Mouse (Mus musculus): Measurements from ENCODE around the gene 6030498E09Rik. TPM values are rescaled to one million over a fixed set of nuclear protein-coding genes. Genes with fewer than 3 reads are reported as not detected.

6030498E09Rik gene
- polyA plus RNA-seq (2015; fragmentation: Nextera tagmentation; extraction: Ambion mirVana), result not detected in 2 replicates

DNA sequence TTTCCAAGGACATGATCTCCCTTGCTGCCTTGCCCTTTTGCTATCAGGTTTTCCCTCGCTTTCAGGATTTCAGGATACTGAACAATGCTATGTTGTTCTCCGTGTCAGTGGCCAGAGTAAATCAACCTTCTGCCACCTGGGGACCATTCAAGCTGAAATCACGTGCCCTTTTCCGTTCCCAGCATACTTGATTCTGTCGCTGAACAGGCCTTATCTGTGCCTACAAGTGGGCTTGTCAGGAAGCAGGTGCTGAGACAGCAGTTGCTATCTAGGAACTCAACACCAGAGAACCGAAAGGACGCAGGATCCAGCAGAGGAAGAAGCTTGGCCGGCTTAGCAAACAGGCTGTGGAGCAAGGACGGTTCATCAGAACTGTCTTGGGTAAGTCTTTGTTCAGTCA lies at the start of gene 6030498E09Rik:
6030498E09Rik (plus strand) TSS at position 194 of the 400 bp plus-strand sequence.
- no peak within 1 kb of the TSS for H3K4me3 ChIP-seq (ENCODE audit: low read length)
- H3K36me3 ChIP-seq (ENCODE audit: control insufficient read depth, insufficient read depth, low read length), result no peaks in the 10 kb centered on the region
- WGBS, result 71% methylated on average over 9 of the region's 9 CpGs
- no peak within 1 kb of the TSS for H3K27ac ChIP-seq (ENCODE audit: low read depth, low read length)
- no peaks in the 10 kb centered on the region for H3K9me3 ChIP-seq (ENCODE audit: control insufficient read depth, low read length)
- no peak within 1 kb of the TSS for H3K4me2 ChIP-seq (ENCODE audit: low read length)
- H3K4me1 ChIP-seq (ENCODE audit: control insufficient read depth, insufficient read depth, low read depth, low read length), result no peaks in the 10 kb centered on the region
- no peak for ATAC-seq
- no peak within 1 kb of the TSS for H3K9ac ChIP-seq (ENCODE audit: low read depth, low read length)
- no peaks in the 10 kb centered on the region for H3K27me3 ChIP-seq (replicated peaks; ENCODE audit: control insufficient read depth, insufficient read depth, low read length)

DNA sequence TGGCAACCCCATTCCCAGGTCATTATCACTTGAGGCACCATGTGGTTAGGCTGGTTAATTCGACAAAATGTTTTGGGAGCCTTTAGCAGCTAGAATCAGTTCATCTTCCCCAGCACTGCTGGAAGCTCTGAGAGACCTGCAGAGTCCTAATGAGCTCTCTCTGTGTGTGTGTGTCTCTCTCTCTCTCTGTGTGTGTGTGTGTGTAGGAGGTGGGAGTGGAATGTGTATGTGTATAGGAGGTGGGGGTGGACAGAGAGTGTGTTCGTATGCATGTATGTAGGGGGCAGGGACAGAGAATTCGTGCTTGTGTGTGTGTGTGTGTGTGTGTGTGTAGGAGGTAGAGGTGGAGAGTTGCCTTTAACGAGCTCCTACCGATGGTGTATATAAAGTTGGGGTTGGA lies 42.4 kb upstream of the 6030498E09Rik start:
- Histone ChIP-seq H3K27me3 (replicated peaks; ENCODE audit: control insufficient read depth, insufficient read depth, low read length) (no peaks in the 10 kb centered on the region), H3K9me3 (ENCODE audit: control insufficient read depth, low read length) (no peaks in the 10 kb centered on the region), H3K4me3 (ENCODE audit: low read length) (no peak overlapping the region), H3K9ac (ENCODE audit: low read depth, low read length) (no peak overlapping the region), H3K4me1 (ENCODE audit: control insufficient read depth, insufficient read depth, low read depth, low read length) (no peaks in the 10 kb centered on the region), H3K27ac (ENCODE audit: low read depth, low read length) (no peak overlapping the region), H3K4me2 (ENCODE audit: low read length) (no peak overlapping the region), H3K36me3 (ENCODE audit: control insufficient read depth, insufficient read depth, low read length) (no peaks in the 10 kb centered on the region)
- peak; percentile 58 for ATAC-seq
- 50% methylated on average over 5 of the region's 5 CpGs for WGBS

DNA sequence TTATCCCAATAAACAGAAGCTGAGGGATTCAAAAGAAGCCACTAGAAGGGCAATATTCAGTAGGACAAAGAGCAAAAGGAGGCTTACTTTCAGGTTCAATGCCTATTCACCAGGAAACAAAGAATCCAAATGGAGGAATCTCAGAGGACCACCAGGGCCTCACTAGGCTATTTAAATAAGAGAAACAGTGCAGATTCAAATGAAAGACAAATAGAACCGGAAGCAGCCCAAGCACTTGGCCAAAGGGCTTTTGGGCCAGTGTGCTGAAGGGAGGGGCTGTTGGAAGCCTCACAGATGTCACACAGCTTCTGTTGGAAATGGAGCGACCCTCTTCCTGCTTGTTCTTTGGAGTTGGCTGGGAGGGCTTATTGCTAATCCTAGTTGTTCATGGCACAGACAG lies 41.8 kb upstream of the 6030498E09Rik start:
- H3K4me1 ChIP-seq (ENCODE audit: control insufficient read depth, insufficient read depth, low read depth, low read length), result no peaks in the 10 kb centered on the region
- no peak overlapping the region for H3K4me2 ChIP-seq (ENCODE audit: low read length)
- ATAC-seq, result peak; percentile 54; the same call in 1 of the 2 replicates
- no peak overlapping the region for H3K9ac ChIP-seq (ENCODE audit: low read depth, low read length)
- 29% methylated on average over 2 of the region's 2 CpGs for WGBS
- no peaks in the 10 kb centered on the region for H3K9me3 ChIP-seq (ENCODE audit: control insufficient read depth, low read length)
- H3K27ac ChIP-seq (ENCODE audit: low read depth, low read length), result no peak overlapping the region
- H3K4me3 ChIP-seq (ENCODE audit: low read length), result no peak overlapping the region
- no peaks in the 10 kb centered on the region for H3K27me3 ChIP-seq (replicated peaks; ENCODE audit: control insufficient read depth, insufficient read depth, low read length)
- H3K36me3 ChIP-seq (ENCODE audit: control insufficient read depth, insufficient read depth, low read length), result no peaks in the 10 kb centered on the region

DNA sequence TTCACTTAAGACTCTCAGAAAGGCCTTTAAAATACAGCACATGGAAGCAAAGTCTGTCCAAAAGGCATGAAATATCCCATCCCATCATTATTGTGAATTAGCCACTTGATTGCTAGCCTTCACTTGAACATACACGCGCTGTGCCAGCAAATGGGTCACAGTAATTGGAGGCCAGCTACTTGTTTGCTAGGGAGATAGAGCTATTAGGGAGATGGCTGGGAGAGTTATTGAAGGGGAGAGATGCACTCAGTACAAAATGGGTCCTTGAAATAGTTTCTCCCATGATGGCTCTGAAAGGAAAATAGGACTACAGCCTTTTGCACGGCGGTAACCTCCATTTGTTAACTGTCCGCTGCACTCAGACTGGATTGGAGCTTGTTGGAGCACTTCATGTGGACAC lies 38.8 kb upstream of the 6030498E09Rik start:
- 90% methylated on average over 5 of the region's 5 CpGs for WGBS
- ATAC-seq, result no peak

DNA sequence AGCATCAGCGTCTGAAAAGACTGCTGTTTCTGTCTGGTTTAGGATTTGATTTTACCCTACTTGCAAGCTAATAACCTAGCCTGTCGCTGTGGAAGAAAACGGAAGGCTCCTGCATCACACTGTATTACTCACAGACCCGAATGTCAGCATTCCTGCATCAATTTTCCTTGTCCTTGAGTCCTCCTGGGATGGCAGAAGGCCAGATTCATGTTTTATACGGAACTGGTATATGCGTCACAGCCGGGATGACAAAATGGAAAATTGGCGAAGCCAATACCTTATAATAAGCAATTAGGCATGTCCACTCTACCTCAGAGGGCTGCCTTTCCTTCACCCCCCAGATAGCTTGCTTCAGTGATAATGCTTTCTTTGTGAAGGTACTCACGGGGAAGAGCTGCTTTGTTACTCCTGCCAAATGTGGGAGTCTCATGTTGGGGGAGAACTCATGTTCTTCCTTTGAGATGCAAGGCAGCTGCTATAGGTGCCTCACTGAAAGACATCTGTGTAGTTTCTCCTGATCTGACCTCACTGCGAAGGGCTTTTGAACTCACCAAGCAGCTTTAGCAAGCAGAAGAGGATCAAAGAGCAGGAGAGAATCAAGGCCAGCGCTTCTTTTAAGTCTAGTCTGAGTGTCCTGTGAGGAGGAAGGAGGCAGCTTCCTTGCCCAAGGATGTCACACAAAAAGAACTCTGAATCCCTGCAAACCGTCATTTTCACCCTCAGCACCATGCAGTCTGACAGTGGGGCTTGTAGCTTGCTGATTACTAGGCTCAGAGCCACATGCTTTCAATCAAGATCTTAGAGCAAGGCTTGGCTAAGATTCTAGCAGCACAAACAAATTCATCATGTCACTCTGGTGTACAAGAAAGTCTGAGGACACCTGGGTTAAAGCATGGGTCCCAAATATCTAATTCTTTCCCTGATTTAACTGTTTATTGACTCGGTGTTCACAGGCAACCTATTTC lies 37.3 kb upstream of the 6030498E09Rik start:
- Histone ChIP-seq H3K9ac (ENCODE audit: low read depth, low read length) (no peak overlapping the region), H3K27me3 (replicated peaks; ENCODE audit: control insufficient read depth, insufficient read depth, low read length) (no peaks in the 10 kb centered on the region), H3K9me3 (ENCODE audit: control insufficient read depth, low read length) (no peaks in the 10 kb centered on the region), H3K4me3 (ENCODE audit: low read length) (no peak overlapping the region), H3K36me3 (ENCODE audit: control insufficient read depth, insufficient read depth, low read length) (no peaks in the 10 kb centered on the region), H3K4me2 (ENCODE audit: low read length) (no peak overlapping the region), H3K4me1 (ENCODE audit: control insufficient read depth, insufficient read depth, low read depth, low read length) (no peaks in the 10 kb centered on the region), H3K27ac (ENCODE audit: low read depth, low read length) (no peak overlapping the region)
- 47% methylated on average over 13 of the region's 13 CpGs for WGBS
- ATAC-seq, result peak; percentile 54

More for the DNA sequence above, 38.8 kb upstream of the 6030498E09Rik start:
- H3K27ac ChIP-seq (ENCODE audit: low read depth, low read length), result no peak overlapping the region
- H3K4me2 ChIP-seq (ENCODE audit: low read length), result no peak overlapping the region
- no peaks in the 10 kb centered on the region for H3K27me3 ChIP-seq (replicated peaks; ENCODE audit: control insufficient read depth, insufficient read depth, low read length)
- H3K9me3 ChIP-seq (ENCODE audit: control insufficient read depth, low read length), result no peaks in the 10 kb centered on the region
- H3K4me1 ChIP-seq (ENCODE audit: control insufficient read depth, insufficient read depth, low read depth, low read length), result no peaks in the 10 kb centered on the region
- no peak overlapping the region for H3K9ac ChIP-seq (ENCODE audit: low read depth, low read length)
- no peaks in the 10 kb centered on the region for H3K36me3 ChIP-seq (ENCODE audit: control insufficient read depth, insufficient read depth, low read length)
- H3K4me3 ChIP-seq (ENCODE audit: low read length), result no peak overlapping the region

DNA sequence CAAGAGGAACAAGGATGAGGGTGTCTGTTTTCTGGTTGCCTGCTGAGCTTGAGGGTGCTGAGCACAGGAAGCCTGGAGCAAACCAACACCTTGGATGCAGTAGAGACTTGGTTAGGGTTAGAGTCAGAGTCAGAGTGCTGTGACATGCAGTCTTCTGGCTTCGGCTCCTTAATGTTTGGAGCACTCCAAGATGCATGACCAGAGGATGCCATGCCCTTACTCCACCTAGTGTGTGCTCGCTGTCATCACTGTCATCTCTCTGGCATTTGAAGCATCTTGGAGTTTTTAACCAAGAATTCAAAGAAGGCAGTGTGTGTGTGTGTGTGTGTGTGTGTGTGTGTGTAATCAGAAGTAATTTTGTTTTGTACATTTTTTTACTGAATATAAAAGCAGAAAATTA lies 1.0 kb upstream of the 6030498E09Rik start:
- 76% methylated on average over 2 of the region's 2 CpGs for WGBS
- no peak overlapping the region for H3K27ac ChIP-seq (ENCODE audit: low read depth, low read length)
- H3K4me3 ChIP-seq (ENCODE audit: low read length), result no peak overlapping the region
- no peaks in the 10 kb centered on the region for H3K27me3 ChIP-seq (replicated peaks; ENCODE audit: control insufficient read depth, insufficient read depth, low read length)
- H3K9me3 ChIP-seq (ENCODE audit: control insufficient read depth, low read length), result no peaks in the 10 kb centered on the region
- H3K36me3 ChIP-seq (ENCODE audit: control insufficient read depth, insufficient read depth, low read length), result no peaks in the 10 kb centered on the region
- H3K9ac ChIP-seq (ENCODE audit: low read depth, low read length), result no peak overlapping the region
- H3K4me1 ChIP-seq (ENCODE audit: control insufficient read depth, insufficient read depth, low read depth, low read length), result no peaks in the 10 kb centered on the region
- ATAC-seq, result no peak
- H3K4me2 ChIP-seq (ENCODE audit: low read length), result no peak overlapping the region

DNA sequence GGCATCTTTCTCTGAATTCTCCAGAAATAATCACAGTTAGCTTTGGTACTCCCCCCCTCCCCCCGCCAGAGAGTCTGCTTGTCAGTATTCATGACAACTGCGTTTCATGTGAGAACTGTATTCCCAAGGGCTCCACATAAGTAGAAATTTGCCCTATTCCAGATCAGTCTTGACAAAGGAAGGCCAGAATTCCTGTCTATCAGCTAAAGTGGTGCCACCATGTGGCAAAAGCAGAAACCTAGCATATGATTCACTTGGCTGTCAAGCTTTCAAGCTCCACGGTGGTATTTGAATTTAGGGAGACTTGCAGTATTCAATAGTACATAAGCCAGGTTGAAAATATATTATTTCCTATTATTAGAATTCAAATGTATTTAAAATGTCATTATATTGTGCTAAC lies 585 bp upstream of the 6030498E09Rik start:
- peak; percentile 54; the same call in 1 of the 2 replicates for ATAC-seq

DNA sequence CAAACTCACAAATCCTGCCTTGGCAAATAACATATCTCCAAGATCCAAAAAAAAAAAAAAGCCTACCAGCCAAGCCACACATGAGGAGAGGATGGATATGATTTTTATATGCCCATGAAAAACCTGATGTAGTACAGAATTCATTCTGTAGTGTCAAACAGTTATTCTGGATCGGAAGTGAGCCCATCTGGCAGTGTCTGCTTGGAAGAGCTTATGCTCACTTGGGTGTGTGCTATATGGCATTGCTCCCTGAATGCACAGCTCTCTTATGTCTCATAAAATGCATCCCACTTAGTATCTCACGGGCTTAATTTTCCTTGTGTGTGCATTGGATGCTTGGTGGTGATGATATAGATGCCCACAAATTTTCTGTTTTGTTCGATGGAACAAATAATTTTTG lies 21.9 kb downstream of the 6030498E09Rik start:
- Histone ChIP-seq H3K4me3 (ENCODE audit: low read length) (no peak overlapping the region), H3K27me3 (replicated peaks; ENCODE audit: control insufficient read depth, insufficient read depth, low read length) (no peaks in the 10 kb centered on the region), H3K9me3 (ENCODE audit: control insufficient read depth, low read length) (no peaks in the 10 kb centered on the region), H3K4me2 (ENCODE audit: low read length) (no peak overlapping the region), H3K4me1 (ENCODE audit: control insufficient read depth, insufficient read depth, low read depth, low read length) (no peaks in the 10 kb centered on the region), H3K27ac (ENCODE audit: low read depth, low read length) (no peak overlapping the region), H3K9ac (ENCODE audit: low read depth, low read length) (no peak overlapping the region), H3K36me3 (ENCODE audit: control insufficient read depth, insufficient read depth, low read length) (no peaks in the 10 kb centered on the region)
- no peak for ATAC-seq
- 66% methylated on average over 3 of the region's 3 CpGs for WGBS

More for the DNA sequence above, 585 bp upstream of the 6030498E09Rik start:
- H3K9me3 ChIP-seq (ENCODE audit: control insufficient read depth, low read length), result no peaks in the 10 kb centered on the region
- no peaks in the 10 kb centered on the region for H3K36me3 ChIP-seq (ENCODE audit: control insufficient read depth, insufficient read depth, low read length)
- H3K4me2 ChIP-seq (ENCODE audit: low read length), result no peak overlapping the region
- 38% methylated on average over 3 of the region's 3 CpGs for WGBS
- no peaks in the 10 kb centered on the region for H3K27me3 ChIP-seq (replicated peaks; ENCODE audit: control insufficient read depth, insufficient read depth, low read length)
- no peak overlapping the region for H3K4me3 ChIP-seq (ENCODE audit: low read length)
- H3K4me1 ChIP-seq (ENCODE audit: control insufficient read depth, insufficient read depth, low read depth, low read length), result no peaks in the 10 kb centered on the region
- H3K27ac ChIP-seq (ENCODE audit: low read depth, low read length), result no peak overlapping the region
- no peak overlapping the region for H3K9ac ChIP-seq (ENCODE audit: low read depth, low read length)

DNA sequence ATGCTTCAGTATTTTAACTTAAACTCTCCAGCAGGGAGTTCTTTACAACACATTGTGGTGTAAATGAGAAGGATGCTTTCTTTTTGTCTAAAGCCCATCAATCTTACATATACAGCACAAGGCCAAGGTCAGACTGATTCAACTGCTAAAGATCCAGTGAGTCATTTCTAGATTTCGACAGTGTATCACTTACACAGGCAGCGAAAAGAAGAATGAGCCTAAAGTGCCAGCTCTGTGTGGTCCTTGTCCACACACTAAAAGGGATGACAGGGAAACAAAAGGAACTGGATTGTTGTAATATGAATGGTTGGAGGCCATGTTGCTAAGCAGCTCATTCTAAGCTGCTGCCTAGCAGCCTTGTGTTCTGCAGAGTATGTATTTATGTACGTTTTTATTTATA lies 41.5 kb downstream of the 6030498E09Rik start:
- Histone ChIP-seq H3K9me3 (ENCODE audit: control insufficient read depth, low read length) (no peaks in the 10 kb centered on the region), H3K4me2 (ENCODE audit: low read length) (no peak overlapping the region), H3K4me3 (ENCODE audit: low read length) (no peak overlapping the region), H3K27ac (ENCODE audit: low read depth, low read length) (no peak overlapping the region), H3K27me3 (replicated peaks; ENCODE audit: control insufficient read depth, insufficient read depth, low read length) (no peaks in the 10 kb centered on the region), H3K4me1 (ENCODE audit: control insufficient read depth, insufficient read depth, low read depth, low read length) (no peaks in the 10 kb centered on the region), H3K9ac (ENCODE audit: low read depth, low read length) (no peak overlapping the region), H3K36me3 (ENCODE audit: control insufficient read depth, insufficient read depth, low read length) (no peaks in the 10 kb centered on the region)
- peak; percentile 56; the same call in 1 of the 2 replicates for ATAC-seq
- 27% methylated on average over 3 of the region's 3 CpGs for WGBS

Measured in hindbrain, embryonic 16.5 days (tissue).